Mouse (Mus musculus): ENCODE data around the gene Smim27. TPM values are rescaled to one million over a fixed set of nuclear protein-coding genes. Genes with fewer than 3 reads are reported as not detected.

The Smim27 gene
- polyA plus RNA-seq, 1 experiment from 2014 or later: 50.3 TPM

DNA sequence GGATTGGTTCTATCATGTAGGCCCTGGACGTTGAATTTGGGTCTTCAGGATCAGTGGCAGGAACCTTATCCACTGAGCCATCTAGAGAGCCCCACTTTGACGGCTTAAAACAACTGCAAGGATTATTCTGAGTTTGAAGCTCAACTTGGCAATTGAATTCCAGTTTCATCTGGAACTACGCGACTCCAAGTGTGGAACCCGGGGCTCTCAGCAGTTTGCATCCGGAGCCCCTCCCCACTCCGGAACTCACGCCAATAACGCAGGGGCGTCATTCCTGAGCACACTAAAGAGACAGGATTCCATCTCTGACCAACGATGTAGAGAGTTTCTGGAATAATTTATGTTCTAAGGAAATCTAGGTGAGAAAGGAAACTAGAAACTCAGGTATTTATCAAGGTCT lies 42.2 kb upstream of the Smim27 start:
- TF ChIP-seq CTCF (IDR thresholded peaks at IDR 0.05; ENCODE audit: low read depth): no peak
- no peak for TF ChIP-seq EP300 (optimal IDR thresholded peaks at IDR 0.05)
- Histone ChIP-seq H3K9ac (ENCODE audit: low read length) (no peak overlapping the region), H3K27ac (replicated peaks) (no peak overlapping the region), H3K36me3 (ENCODE audit: control insufficient read depth, insufficient read depth, low read length) (peaks cover 3% of the 10 kb centered on the region; the same call in 1 of the 2 replicates), H3K27me3 (ENCODE audit: control insufficient read depth, insufficient read depth, low read length) (no peaks in the 10 kb centered on the region), H3K9me3 (ENCODE audit: control insufficient read depth, low read length) (no peaks in the 10 kb centered on the region), H3K4me3 (ENCODE audit: low read depth, low read length) (no peak overlapping the region), H3K4me2 (replicated peaks; ENCODE audit: low read depth) (no peak overlapping the region), H3K4me1 (replicated peaks; ENCODE audit: control insufficient read depth, insufficient read depth) (no peaks in the 10 kb centered on the region)
- ATAC-seq (ENCODE audit: low FRiP score, low TSS enrichment) (no peak), DNase-seq (ENCODE audit: low spot score) (no peak)
- 77% methylated on average over 11 of the region's 11 CpGs for WGBS

DNA sequence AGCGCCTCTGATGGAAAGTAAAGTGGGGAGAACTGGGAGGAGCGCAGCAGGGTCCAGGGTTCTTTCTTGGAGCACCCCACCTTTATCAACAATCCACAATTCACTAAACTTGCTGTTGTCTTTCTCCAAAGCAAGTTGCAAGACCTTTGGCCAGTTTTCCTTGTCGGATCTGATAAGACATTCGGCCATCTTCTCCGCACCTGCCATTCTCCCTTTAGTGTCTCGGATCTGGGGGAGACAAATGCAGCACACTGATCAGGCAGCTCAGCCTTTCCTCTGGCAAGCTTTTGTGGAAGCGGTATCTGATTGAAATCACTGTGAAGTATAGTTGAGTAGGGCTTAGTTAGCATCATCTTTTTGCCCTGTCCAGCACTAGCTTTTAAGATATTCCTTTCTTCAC lies 41.5 kb upstream of the Smim27 start:
- DNase-seq (ENCODE audit: low spot score) (no peak), ATAC-seq (ENCODE audit: low FRiP score, low TSS enrichment) (no peak)
- no peak overlapping the region for H3K9ac ChIP-seq (ENCODE audit: low read length)
- H3K27ac ChIP-seq (replicated peaks): no peak overlapping the region
- no peak overlapping the region for H3K4me2 ChIP-seq (replicated peaks; ENCODE audit: low read depth)
- no peak overlapping the region for H3K4me3 ChIP-seq (ENCODE audit: low read depth, low read length)
- H3K9me3 ChIP-seq (ENCODE audit: control insufficient read depth, low read length): no peaks in the 10 kb centered on the region
- peaks cover 3% of the 10 kb centered on the region; the same call in 1 of the 2 replicates for H3K36me3 ChIP-seq (ENCODE audit: control insufficient read depth, insufficient read depth, low read length)
- 91% methylated on average over 7 of the region's 7 CpGs for WGBS
- no peaks in the 10 kb centered on the region for H3K4me1 ChIP-seq (replicated peaks; ENCODE audit: control insufficient read depth, insufficient read depth)
- H3K27me3 ChIP-seq (ENCODE audit: control insufficient read depth, insufficient read depth, low read length): no peaks in the 10 kb centered on the region
- no peak for TF ChIP-seq EP300 (optimal IDR thresholded peaks at IDR 0.05)
- TF ChIP-seq CTCF (IDR thresholded peaks at IDR 0.05; ENCODE audit: low read depth): no peak

DNA sequence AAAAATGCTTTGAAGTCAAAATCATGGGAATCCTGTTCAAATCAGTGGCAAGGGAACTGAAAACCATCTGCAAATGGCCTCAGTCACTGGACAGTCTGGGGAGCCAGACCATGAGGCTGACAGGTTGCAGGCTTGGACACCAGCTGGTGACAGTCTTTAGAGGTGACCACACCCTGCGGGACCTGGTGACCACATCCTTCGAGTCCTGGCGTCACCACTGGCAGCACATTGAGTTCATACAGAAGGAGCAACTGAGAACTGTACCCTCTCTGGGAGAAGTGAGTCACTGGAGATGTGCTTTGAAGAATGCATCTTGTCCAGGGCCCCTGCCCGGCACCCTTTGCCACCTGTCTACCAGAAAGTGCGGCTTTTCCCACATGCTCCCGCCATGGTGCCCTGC lies 39.7 kb upstream of the Smim27 start:
- peaks cover 3% of the 10 kb centered on the region; the same call in 1 of the 2 replicates for H3K36me3 ChIP-seq (ENCODE audit: control insufficient read depth, insufficient read depth, low read length)
- no peak for DNase-seq (ENCODE audit: low spot score)
- H3K4me3 ChIP-seq (ENCODE audit: low read depth, low read length): no peak overlapping the region
- no peak overlapping the region for H3K9ac ChIP-seq (ENCODE audit: low read length)
- WGBS: 91% methylated on average over 6 of the region's 6 CpGs
- H3K4me2 ChIP-seq (replicated peaks; ENCODE audit: low read depth): no peak overlapping the region
- H3K27ac ChIP-seq (replicated peaks): no peak overlapping the region
- no peak for ATAC-seq (ENCODE audit: low FRiP score, low TSS enrichment)
- H3K9me3 ChIP-seq (ENCODE audit: control insufficient read depth, low read length): no peaks in the 10 kb centered on the region
- H3K27me3 ChIP-seq (ENCODE audit: control insufficient read depth, insufficient read depth, low read length): no peaks in the 10 kb centered on the region
- no peaks in the 10 kb centered on the region for H3K4me1 ChIP-seq (replicated peaks; ENCODE audit: control insufficient read depth, insufficient read depth)
- no peak for TF ChIP-seq EP300 (optimal IDR thresholded peaks at IDR 0.05)
- TF ChIP-seq CTCF (IDR thresholded peaks at IDR 0.05; ENCODE audit: low read depth): no peak

DNA sequence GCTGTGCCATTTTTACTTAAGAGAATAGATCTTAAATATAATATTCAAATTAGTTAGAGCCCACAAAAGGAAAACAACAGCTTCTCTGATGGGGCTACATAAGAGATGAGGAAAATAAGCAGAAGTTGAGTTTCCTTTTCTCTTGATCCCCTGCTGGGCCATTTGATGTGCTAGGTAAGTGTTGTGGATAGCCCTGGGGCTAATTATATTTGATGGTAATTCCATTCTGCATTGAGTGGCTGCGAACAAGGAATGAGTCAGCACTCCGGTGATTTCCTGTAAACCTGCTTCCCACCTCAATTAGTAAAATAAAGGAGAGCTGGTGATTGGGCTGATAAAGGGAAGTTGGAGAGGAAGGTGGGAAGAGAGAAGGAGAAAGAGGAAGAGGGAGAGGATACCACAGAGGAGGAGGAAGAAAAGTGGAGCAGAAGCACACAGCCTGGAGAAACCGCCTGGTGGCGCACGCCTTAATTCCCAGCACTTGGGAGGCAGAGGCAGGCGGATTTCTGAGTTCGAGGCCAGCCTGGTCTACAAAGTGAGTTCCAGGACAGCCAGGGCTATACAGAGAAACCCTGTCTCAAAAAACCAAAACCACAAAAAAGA lies 36.2 kb upstream of the Smim27 start:
- no peak overlapping the region for H3K9ac ChIP-seq (ENCODE audit: low read length)
- no peaks in the 10 kb centered on the region; the same call in 1 of the 2 replicates for H3K36me3 ChIP-seq (ENCODE audit: control insufficient read depth, insufficient read depth, low read length)
- DNase-seq (ENCODE audit: low spot score): no peak
- no peaks in the 10 kb centered on the region for H3K4me1 ChIP-seq (replicated peaks; ENCODE audit: control insufficient read depth, insufficient read depth)
- no peak overlapping the region for H3K4me2 ChIP-seq (replicated peaks; ENCODE audit: low read depth)
- no peak for TF ChIP-seq EP300 (optimal IDR thresholded peaks at IDR 0.05)
- TF ChIP-seq CTCF (IDR thresholded peaks at IDR 0.05; ENCODE audit: low read depth): no peak
- no peak overlapping the region for H3K27ac ChIP-seq (replicated peaks)
- no peaks in the 10 kb centered on the region for H3K27me3 ChIP-seq (ENCODE audit: control insufficient read depth, insufficient read depth, low read length)
- H3K9me3 ChIP-seq (ENCODE audit: control insufficient read depth, low read length): no peaks in the 10 kb centered on the region
- no peak overlapping the region for H3K4me3 ChIP-seq (ENCODE audit: low read depth, low read length)
- 91% methylated on average over 7 of the region's 7 CpGs for WGBS
- ATAC-seq (ENCODE audit: low FRiP score, low TSS enrichment): no peak

DNA sequence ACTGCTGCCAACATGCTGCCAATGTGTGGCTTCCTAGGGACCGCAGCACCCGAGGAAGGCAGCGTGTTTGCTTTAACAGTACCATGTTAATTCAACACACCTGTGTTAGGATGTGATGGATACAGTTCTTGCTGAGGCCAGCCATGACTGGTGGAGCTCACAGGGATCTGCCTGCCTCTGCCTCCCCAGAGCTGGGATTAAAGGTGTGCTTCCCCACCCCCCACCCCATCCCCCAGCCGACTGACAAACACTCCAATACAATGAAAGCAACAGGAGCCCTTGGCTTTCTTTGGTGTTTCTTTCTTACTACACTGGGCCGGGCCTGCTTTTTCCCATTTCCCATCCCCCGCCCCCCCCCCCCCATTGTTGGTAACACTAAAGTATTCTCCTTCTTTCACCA lies 35.1 kb upstream of the Smim27 start:
- no peak overlapping the region for H3K4me2 ChIP-seq (replicated peaks; ENCODE audit: low read depth)
- TF ChIP-seq EP300 (optimal IDR thresholded peaks at IDR 0.05): no peak
- TF ChIP-seq CTCF (IDR thresholded peaks at IDR 0.05; ENCODE audit: low read depth): no peak
- no peaks in the 10 kb centered on the region for H3K27me3 ChIP-seq (ENCODE audit: control insufficient read depth, insufficient read depth, low read length)
- DNase-seq (ENCODE audit: low spot score): no peak
- no peaks in the 10 kb centered on the region for H3K4me1 ChIP-seq (replicated peaks; ENCODE audit: control insufficient read depth, insufficient read depth)
- H3K36me3 ChIP-seq (ENCODE audit: control insufficient read depth, insufficient read depth, low read length): no peaks in the 10 kb centered on the region; the same call in 1 of the 2 replicates
- no peaks in the 10 kb centered on the region for H3K9me3 ChIP-seq (ENCODE audit: control insufficient read depth, low read length)
- H3K4me3 ChIP-seq (ENCODE audit: low read depth, low read length): no peak overlapping the region
- H3K9ac ChIP-seq (ENCODE audit: low read length): no peak overlapping the region
- 85% methylated on average over 5 of the region's 6 CpGs for WGBS
- no peak overlapping the region for H3K27ac ChIP-seq (replicated peaks)
- no peak for ATAC-seq (ENCODE audit: low FRiP score, low TSS enrichment)

DNA sequence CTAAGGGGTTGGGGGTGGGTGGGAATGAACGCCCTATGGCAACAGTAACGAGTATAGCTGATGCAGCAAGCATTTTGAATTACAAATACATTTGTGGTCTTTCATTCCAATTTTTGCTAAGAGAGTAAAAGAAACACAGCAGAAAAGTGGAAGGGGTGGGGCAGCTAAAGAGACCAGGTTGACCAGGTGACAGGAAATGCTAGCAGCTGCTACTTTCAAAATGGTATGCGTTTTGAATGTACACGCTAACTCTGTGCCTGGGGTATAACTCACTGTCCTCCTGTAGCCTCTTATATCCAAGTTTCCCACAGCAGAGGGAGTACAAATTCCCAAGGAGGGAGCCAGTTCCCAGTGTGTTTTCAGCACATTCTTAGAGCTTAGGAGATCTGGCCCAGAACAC lies 32.5 kb upstream of the Smim27 start:
- Histone ChIP-seq H3K9ac (ENCODE audit: low read length) (no peak overlapping the region), H3K4me1 (replicated peaks; ENCODE audit: control insufficient read depth, insufficient read depth) (0 out of 2 replicates have a peak, but pooled peaks cover 2% of the 10 kb centered on the region), H3K4me3 (ENCODE audit: low read depth, low read length) (no peak overlapping the region), H3K27ac (replicated peaks) (no peak overlapping the region), H3K36me3 (ENCODE audit: control insufficient read depth, insufficient read depth, low read length) (no peaks in the 10 kb centered on the region; the same call in 1 of the 2 replicates), H3K27me3 (ENCODE audit: control insufficient read depth, insufficient read depth, low read length) (no peaks in the 10 kb centered on the region), H3K4me2 (replicated peaks; ENCODE audit: low read depth) (no peak overlapping the region), H3K9me3 (ENCODE audit: control insufficient read depth, low read length) (no peaks in the 10 kb centered on the region)
- no peak for DNase-seq (ENCODE audit: low spot score)
- no peak for ATAC-seq (ENCODE audit: low FRiP score, low TSS enrichment)
- WGBS: 76% methylated on average over 4 of the region's 4 CpGs
- no peak for TF ChIP-seq CTCF (IDR thresholded peaks at IDR 0.05; ENCODE audit: low read depth)
- TF ChIP-seq EP300 (optimal IDR thresholded peaks at IDR 0.05): no peak

All from stomach, postnatal 0 days (tissue).